Mouse (Mus musculus) adrenal gland, postnatal 25 days (tissue): ENCODE results near the gene Actl6a. TPM values are rescaled to one million over a fixed set of nuclear protein-coding genes. Genes with fewer than 3 reads are reported as not detected.
"Not testable (repeated sequence)": the region's sequence is repeated elsewhere in the genome, so short reads cannot be mapped to it uniquely, and the experiment has no call there.

Source experiments
- DNase-seq: peaks from one replicate; pipeline ENCODE4 v3.0.0; 2021; ENCODE audit warnings: mixed read lengths
- long read RNA-seq: library from polyadenylated mRNA; stranded (forward); transcript quantifications from one replicate; pipeline ENCODE4 v2.0.0, GENCODE M21; 2021
- total RNA-seq: library from RNA; stranded (reverse); gene quantifications from 2 replicates; pipeline ENCODE4 v1.2.3, GENCODE M21; 2021

Gene Actl6a
- 55.6 and 57.1 TPM in 2 replicates for total RNA-seq
- long read RNA-seq, transcript Actl6a-201 (14 exons, 2,010 nt) = major isoform, 82 of 106 reads
- long read RNA-seq, partial matches to known transcripts = 4 of 106 reads
- long read RNA-seq, other reads (novel, unspliced or antisense) = 19 of 106 reads

GRCm38 (mm10) chr3:32705647-32706348 lies at the start of gene Actl6a:
Gene Actl6a (plus strand): TSS chr3:32706298.
- DNase-seq = not testable (repeated sequence)

- DNase-seq = no peak
Measured at GRCm38 (mm10) chr3:32656398-32656994, 49.6 kb upstream of the Actl6a start.

- no peak for DNase-seq
Measured at GRCm38 (mm10) chr3:32658401-32658800, 47.7 kb upstream of the Actl6a start.

- DNase-seq = peak; percentile 32
Measured at GRCm38 (mm10) chr3:32658821-32659220, 47.3 kb upstream of the Actl6a start.

GRCm38 (mm10) chr3:32659506-32659905 lies 46.6 kb upstream of the Actl6a start:
- no peak for DNase-seq

GRCm38 (mm10) chr3:32660276-32660675 lies 45.8 kb upstream of the Actl6a start:
- DNase-seq = peak; percentile 10

GRCm38 (mm10) chr3:32660831-32661555 lies 45.1 kb upstream of the Actl6a start:
- no peak for DNase-seq

- no peak for DNase-seq
Measured at GRCm38 (mm10) chr3:32661556-32661930, 44.6 kb upstream of the Actl6a start.

GRCm38 (mm10) chr3:32668256-32668959 lies 37.7 kb upstream of the Actl6a start:
- DNase-seq = peak; percentile 15

- no peak for DNase-seq
Measured at GRCm38 (mm10) chr3:32669211-32669610, 36.9 kb upstream of the Actl6a start.

GRCm38 (mm10) chr3:32670196-32670595 lies 35.9 kb upstream of the Actl6a start:
- peak; percentile 26 for DNase-seq

GRCm38 (mm10) chr3:32673151-32673550 lies 32.9 kb upstream of the Actl6a start:
- no peak for DNase-seq

- peak; percentile 72 for DNase-seq
Measured at GRCm38 (mm10) chr3:32676393-32676792, 29.7 kb upstream of the Actl6a start.

GRCm38 (mm10) chr3:32682910-32683531 lies 23.1 kb upstream of the Actl6a start:
- DNase-seq = no peak

- no peak for DNase-seq
Measured at GRCm38 (mm10) chr3:32684631-32685030, 21.5 kb upstream of the Actl6a start.

- DNase-seq = no peak
Measured at GRCm38 (mm10) chr3:32686537-32686936, 19.6 kb upstream of the Actl6a start.

GRCm38 (mm10) chr3:32687156-32687555 lies 18.9 kb upstream of the Actl6a start:
- DNase-seq = no peak

- DNase-seq = no peak
Measured at GRCm38 (mm10) chr3:32689567-32689999, 16.5 kb upstream of the Actl6a start.

GRCm38 (mm10) chr3:32690008-32690407 lies 16.1 kb upstream of the Actl6a start:
- DNase-seq = no peak

- DNase-seq = no peak
Measured at GRCm38 (mm10) chr3:32690901-32691300, 15.2 kb upstream of the Actl6a start.

GRCm38 (mm10) chr3:32691841-32692240 lies 14.3 kb upstream of the Actl6a start:
- no peak for DNase-seq

- no peak for DNase-seq
Measured at GRCm38 (mm10) chr3:32694211-32694610, 11.9 kb upstream of the Actl6a start.
